Mouse (Mus musculus) liver, embryonic 16.5 days (tissue): ENCODE measurements around the gene Rsl1d1. TPM values are rescaled to one million over a fixed set of nuclear protein-coding genes. Genes with fewer than 3 reads are reported as not detected.

Experiments used
- microRNA-seq: library from miRNA; unstranded; fragments of <30 nt; microRNA quantifications from one replicate; pipeline ENCODE4, GENCODE M21; 2016
- polyA plus RNA-seq: library from polyadenylated mRNA; unstranded; fragments of >200 nt; fragmentation: Nextera tagmentation; extraction: Ambion mirVana; gene quantifications from 2 replicates; pipeline ENCODE4 v1.2.1, GENCODE M21; 2015

Gene Rsl1d1
- polyA plus RNA-seq, 1 experiment from 2014 or later, result 66.9 TPM

Small RNA genes within 50 kb of the gene (microRNA-seq; reads per million reads assigned to microRNA genes)
- gene Gm23935, result 134 reads per million, percentile 56 among the genes with 10 or more reads in this experiment

Other genes with a start within 250 kb of the Rsl1d1 start
- 2.4 TPM in 2 replicates for gene Snn, start 142.4 kb downstream of the Rsl1d1 start, polyA plus RNA-seq
- 45.4 and 52.9 TPM in 2 replicates for gene Litaf, start 137.2 kb downstream of the Rsl1d1 start, polyA plus RNA-seq
- 13.8 and 13.9 TPM in 2 replicates for gene Txndc11, start 68.7 kb downstream of the Rsl1d1 start, polyA plus RNA-seq
- 37.8 and 39.1 TPM in 2 replicates for gene Zc3h7a, start 26.9 kb downstream of the Rsl1d1 start, polyA plus RNA-seq
- gene Gspt1, start 51.0 kb upstream of the Rsl1d1 start, polyA plus RNA-seq, result 29.8 and 30.6 TPM in 2 replicates
- gene Tnfrsf17, start 110.5 kb upstream of the Rsl1d1 start, polyA plus RNA-seq, result not detected in 2 replicates
- 4.6 and 5.1 TPM in 2 replicates for gene Snx29, start 119.6 kb upstream of the Rsl1d1 start, polyA plus RNA-seq